Mouse (Mus musculus): Measurements from ENCODE around the gene Calml3. TPM values are rescaled to one million over a fixed set of nuclear protein-coding genes. Genes with fewer than 3 reads are reported as not detected.
"Not testable (repeated sequence)": the region's sequence is repeated elsewhere in the genome, so short reads cannot be mapped to it uniquely, and the experiment has no call there.

The Calml3 gene
- 0.84 and 1.3 TPM in 2 replicates for polyA plus RNA-seq (2014; fragmentation: Nextera tagmentation; extraction: Ambion mirVana)

DNA sequence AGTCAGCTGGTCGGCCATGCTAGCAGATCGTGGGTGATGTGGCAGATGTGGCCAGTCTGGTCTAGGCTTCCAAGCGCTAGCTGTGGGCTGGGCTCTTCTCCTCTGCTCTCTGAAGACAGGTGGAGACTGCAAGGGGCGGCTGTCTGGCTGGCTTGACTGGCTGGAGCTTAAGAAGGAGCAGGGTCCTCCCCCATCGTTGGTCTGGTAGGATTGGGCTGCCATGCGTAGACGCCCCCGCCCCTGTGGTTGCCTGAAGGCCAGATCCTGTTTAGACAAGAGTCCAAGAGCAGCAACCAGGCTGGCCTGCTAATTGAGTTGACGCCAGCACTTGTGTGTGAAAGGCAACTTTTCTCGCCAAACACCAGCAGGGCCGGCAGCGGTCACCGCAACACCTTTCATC lies at the start of gene Calml3:
Gene Calml3 (minus strand): TSS at position 131 of the 400 bp plus-strand sequence.
- Histone ChIP-seq H3K4me1 (ENCODE audit: control insufficient read depth, insufficient read depth, low read length) (no peaks in the 10 kb centered on the region; the same call in 1 of the 2 replicates), H3K9me3 (ENCODE audit: control insufficient read depth, low read length) (no peaks in the 10 kb centered on the region), H3K4me2 (replicated peaks; ENCODE audit: low read depth, low read length) (no peak within 1 kb of the TSS), H3K9ac (ENCODE audit: low read depth, low read length) (no peak within 1 kb of the TSS), H3K27ac (ENCODE audit: low read depth, low read length) (no peak within 1 kb of the TSS), H3K27me3 (ENCODE audit: control insufficient read depth, insufficient read depth, low read length) (no peaks in the 10 kb centered on the region), H3K4me3 (ENCODE audit: low read length) (no peak within 1 kb of the TSS), H3K36me3 (ENCODE audit: control insufficient read depth, insufficient read depth, low read length) (no peaks in the 10 kb centered on the region)
- WGBS: 57% methylated on average over 13 of the region's 13 CpGs
- peak; percentile 65 for ATAC-seq (ENCODE audit: low FRiP score, low TSS enrichment)

DNA sequence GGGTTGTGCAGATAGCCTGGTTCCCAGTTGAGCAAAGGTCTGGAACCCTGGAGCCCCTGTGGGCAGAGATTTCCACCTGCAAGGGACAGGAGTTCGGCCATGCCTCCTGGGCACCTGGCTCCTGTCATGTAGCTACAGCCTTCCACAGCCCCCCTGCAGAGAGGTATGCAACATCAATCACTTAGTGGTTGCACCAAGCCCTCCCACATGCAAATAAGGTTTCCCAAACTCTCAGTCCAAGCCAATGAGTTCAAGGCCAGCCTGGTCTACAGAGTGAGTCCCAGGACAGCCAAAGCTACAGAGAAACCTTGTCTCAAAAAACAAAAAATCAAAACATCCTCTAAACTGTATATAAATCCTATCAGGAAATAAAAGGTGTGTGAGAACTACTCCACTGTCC lies 46.2 kb upstream of the Calml3 start:
- H3K4me2 ChIP-seq (replicated peaks; ENCODE audit: low read depth, low read length): no peak overlapping the region

DNA sequence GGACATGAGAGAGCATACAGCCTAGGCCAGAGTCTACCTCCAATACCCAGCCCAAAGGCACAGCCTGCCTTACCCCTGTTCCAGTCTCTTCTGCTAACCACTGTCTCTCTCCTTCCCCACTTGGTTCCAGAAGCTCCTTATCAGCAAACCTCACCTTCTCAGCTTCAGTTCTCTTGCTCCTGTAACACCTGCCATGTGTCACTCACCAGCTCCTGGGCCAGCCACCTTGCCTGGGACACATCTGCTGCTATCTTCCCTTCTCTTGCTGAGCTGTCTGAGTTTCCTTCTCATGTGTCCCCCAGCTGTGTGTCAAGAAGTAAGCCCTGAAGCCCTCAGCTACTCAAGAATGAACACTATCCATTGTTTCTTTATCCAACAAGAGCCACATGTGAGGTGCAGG lies 36.5 kb upstream of the Calml3 start:
- not testable (repeated sequence) for H3K9me3 ChIP-seq (ENCODE audit: control insufficient read depth, low read length); ATAC-seq (ENCODE audit: low FRiP score, low TSS enrichment); H3K9ac ChIP-seq (ENCODE audit: low read depth, low read length); H3K4me3 ChIP-seq (ENCODE audit: low read length); H3K36me3 ChIP-seq (ENCODE audit: control insufficient read depth, insufficient read depth, low read length); H3K27me3 ChIP-seq (ENCODE audit: control insufficient read depth, insufficient read depth, low read length); H3K4me2 ChIP-seq (replicated peaks; ENCODE audit: low read depth, low read length); H3K27ac ChIP-seq (ENCODE audit: low read depth, low read length); H3K4me1 ChIP-seq (ENCODE audit: control insufficient read depth, insufficient read depth, low read length)

More for the DNA sequence above, 46.2 kb upstream of the Calml3 start:
- Histone ChIP-seq H3K9ac (ENCODE audit: low read depth, low read length) (no peak overlapping the region), H3K27me3 (ENCODE audit: control insufficient read depth, insufficient read depth, low read length) (no peaks in the 10 kb centered on the region), H3K4me3 (ENCODE audit: low read length) (no peak overlapping the region), H3K27ac (ENCODE audit: low read depth, low read length) (no peak overlapping the region), H3K36me3 (ENCODE audit: control insufficient read depth, insufficient read depth, low read length) (no peaks in the 10 kb centered on the region), H3K4me1 (ENCODE audit: control insufficient read depth, insufficient read depth, low read length) (no peaks in the 10 kb centered on the region), H3K9me3 (ENCODE audit: control insufficient read depth, low read length) (no peaks in the 10 kb centered on the region)
- ATAC-seq (ENCODE audit: low FRiP score, low TSS enrichment): no peak
- WGBS: 56% methylated on average over 1 of the region's 1 CpGs

DNA sequence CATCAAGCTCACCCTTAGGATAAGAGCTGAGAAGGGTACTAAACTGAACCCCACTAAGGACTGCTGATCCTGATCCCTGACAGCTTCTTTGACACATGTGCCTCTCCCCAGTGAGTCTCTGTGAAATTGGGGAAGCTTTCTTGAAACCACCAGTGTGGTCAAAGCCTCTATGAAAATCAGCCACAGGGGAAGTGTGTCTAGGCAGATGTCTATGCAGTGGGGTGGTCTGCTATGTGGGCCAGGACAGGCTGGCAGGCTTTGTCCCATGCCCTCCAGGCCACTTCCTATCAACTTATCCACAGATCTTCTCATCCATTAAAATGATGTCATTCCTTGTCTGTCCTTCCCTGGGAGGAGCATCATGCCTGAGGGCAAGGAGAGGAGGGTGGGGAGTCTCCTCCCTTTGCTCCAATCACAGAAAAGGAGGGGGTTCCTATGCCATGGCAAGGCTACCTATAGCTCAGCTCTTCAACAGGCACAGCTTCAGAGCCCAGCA lies 33.2 kb upstream of the Calml3 start, which contains the start of gene Calm4:
Gene Calm4 (plus strand): TSS at position 446 of the 496 bp plus-strand sequence.
- not testable (repeated sequence) for H3K36me3 ChIP-seq (ENCODE audit: control insufficient read depth, insufficient read depth, low read length); H3K4me1 ChIP-seq (ENCODE audit: control insufficient read depth, insufficient read depth, low read length); H3K27ac ChIP-seq (ENCODE audit: low read depth, low read length); H3K4me3 ChIP-seq (ENCODE audit: low read length); H3K9me3 ChIP-seq (ENCODE audit: control insufficient read depth, low read length); H3K9ac ChIP-seq (ENCODE audit: low read depth, low read length); H3K27me3 ChIP-seq (ENCODE audit: control insufficient read depth, insufficient read depth, low read length); H3K4me2 ChIP-seq (replicated peaks; ENCODE audit: low read depth, low read length); ATAC-seq (ENCODE audit: low FRiP score, low TSS enrichment)

DNA sequence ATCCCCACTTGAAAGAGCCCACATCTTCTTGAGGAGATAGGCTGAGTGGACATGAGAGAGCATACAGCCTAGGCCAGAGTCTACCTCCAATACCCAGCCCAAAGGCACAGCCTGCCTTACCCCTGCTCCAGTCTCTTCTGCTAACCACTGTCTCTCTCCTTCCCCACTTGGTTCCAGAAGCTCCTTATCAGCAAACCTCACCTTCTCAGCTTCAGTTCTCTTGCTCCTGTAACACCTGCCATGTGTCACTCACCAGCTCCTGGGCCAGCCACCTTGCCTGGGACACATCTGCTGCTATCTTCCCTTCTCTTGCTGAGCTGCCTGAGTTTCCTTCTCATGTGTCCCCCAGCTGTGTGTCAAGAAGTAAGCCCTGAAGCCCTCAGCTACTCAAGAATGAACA lies 29.5 kb upstream of the Calml3 start:
- not testable (repeated sequence) for H3K4me3 ChIP-seq (ENCODE audit: low read length); H3K9ac ChIP-seq (ENCODE audit: low read depth, low read length); ATAC-seq (ENCODE audit: low FRiP score, low TSS enrichment); H3K4me1 ChIP-seq (ENCODE audit: control insufficient read depth, insufficient read depth, low read length); H3K4me2 ChIP-seq (replicated peaks; ENCODE audit: low read depth, low read length); H3K27ac ChIP-seq (ENCODE audit: low read depth, low read length); H3K27me3 ChIP-seq (ENCODE audit: control insufficient read depth, insufficient read depth, low read length); H3K36me3 ChIP-seq (ENCODE audit: control insufficient read depth, insufficient read depth, low read length); H3K9me3 ChIP-seq (ENCODE audit: control insufficient read depth, low read length)

DNA sequence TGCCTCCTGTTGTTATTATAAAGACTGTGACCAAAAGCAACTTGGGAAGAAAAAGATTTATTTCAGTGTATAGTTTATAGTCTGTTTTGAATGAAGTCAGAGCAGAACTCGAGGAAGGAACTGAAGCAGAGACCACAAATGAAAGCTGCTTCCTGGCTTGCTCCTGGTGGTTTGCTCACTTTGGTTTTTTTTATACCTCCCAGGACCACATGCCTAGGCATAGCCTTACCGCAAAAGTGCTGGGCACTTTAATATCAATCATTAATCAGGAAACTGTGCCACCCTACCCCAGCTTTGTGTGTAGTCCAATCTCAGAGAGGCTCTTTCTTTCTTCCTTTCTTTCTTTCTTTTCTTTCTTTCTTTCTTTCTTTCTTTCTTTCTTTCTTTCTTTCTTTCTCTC lies 28.3 kb upstream of the Calml3 start:
- Histone ChIP-seq H3K9me3 (ENCODE audit: control insufficient read depth, low read length) (no peaks in the 10 kb centered on the region), H3K36me3 (ENCODE audit: control insufficient read depth, insufficient read depth, low read length) (no peaks in the 10 kb centered on the region), H3K9ac (ENCODE audit: low read depth, low read length) (no peak overlapping the region), H3K4me2 (replicated peaks; ENCODE audit: low read depth, low read length) (no peak overlapping the region), H3K4me3 (ENCODE audit: low read length) (no peak overlapping the region), H3K27ac (ENCODE audit: low read depth, low read length) (no peak overlapping the region), H3K27me3 (ENCODE audit: control insufficient read depth, insufficient read depth, low read length) (no peaks in the 10 kb centered on the region), H3K4me1 (ENCODE audit: control insufficient read depth, insufficient read depth, low read length) (no peaks in the 10 kb centered on the region)
- no peak for ATAC-seq (ENCODE audit: low FRiP score, low TSS enrichment)
- 41% methylated on average over 2 of the region's 2 CpGs for whole genome bisulfite sequencing

DNA sequence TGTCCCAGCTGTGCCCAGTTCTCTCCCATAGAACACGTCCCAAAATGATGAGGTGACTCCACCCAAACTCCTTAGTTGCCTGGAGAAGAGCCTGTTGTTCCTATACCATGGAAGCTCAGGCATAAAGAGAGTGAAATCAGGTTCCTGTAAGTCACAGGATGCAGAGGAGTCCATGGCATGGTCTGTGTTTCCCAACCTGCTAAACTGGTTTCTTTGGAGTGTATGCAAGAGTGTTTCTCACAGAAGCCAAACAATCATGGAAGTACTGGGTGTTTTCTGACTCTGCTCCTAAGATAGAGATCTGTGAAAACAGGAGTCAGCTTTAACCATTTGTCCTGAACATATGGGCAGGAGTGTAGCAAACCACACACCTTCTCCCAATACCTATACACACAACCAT lies 27.9 kb upstream of the Calml3 start:
- Histone ChIP-seq H3K27ac (ENCODE audit: low read depth, low read length) (no peak overlapping the region), H3K9ac (ENCODE audit: low read depth, low read length) (no peak overlapping the region), H3K4me1 (ENCODE audit: control insufficient read depth, insufficient read depth, low read length) (no peaks in the 10 kb centered on the region), H3K9me3 (ENCODE audit: control insufficient read depth, low read length) (no peaks in the 10 kb centered on the region), H3K36me3 (ENCODE audit: control insufficient read depth, insufficient read depth, low read length) (no peaks in the 10 kb centered on the region), H3K4me2 (replicated peaks; ENCODE audit: low read depth, low read length) (no peak overlapping the region), H3K4me3 (ENCODE audit: low read length) (no peak overlapping the region), H3K27me3 (ENCODE audit: control insufficient read depth, insufficient read depth, low read length) (no peaks in the 10 kb centered on the region)
- WGBS: 79% methylated on average over 1 of the region's 1 CpGs
- ATAC-seq (ENCODE audit: low FRiP score, low TSS enrichment): no peak

DNA sequence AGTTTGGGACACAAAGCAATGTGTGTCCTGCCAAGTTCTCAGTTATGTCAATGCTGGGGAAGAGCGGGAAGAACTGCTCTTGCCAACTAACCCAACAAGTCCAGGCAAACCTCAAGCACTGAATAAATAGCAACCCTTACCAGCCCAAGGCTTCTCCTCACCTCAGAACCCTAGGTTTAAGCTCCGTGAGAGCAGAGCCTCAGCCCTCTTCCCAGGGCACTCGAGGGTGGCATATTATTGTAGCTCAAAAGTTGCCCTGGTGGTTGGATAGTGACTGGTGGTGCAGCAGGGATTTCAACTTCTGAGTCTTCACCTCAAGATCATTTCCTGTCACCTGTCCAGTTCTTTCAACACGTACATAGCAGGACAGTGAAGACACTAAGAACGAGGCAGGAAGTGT lies 27.4 kb upstream of the Calml3 start:
- Histone ChIP-seq H3K9ac (ENCODE audit: low read depth, low read length) (no peak overlapping the region), H3K9me3 (ENCODE audit: control insufficient read depth, low read length) (no peaks in the 10 kb centered on the region), H3K4me2 (replicated peaks; ENCODE audit: low read depth, low read length) (no peak overlapping the region), H3K4me1 (ENCODE audit: control insufficient read depth, insufficient read depth, low read length) (no peaks in the 10 kb centered on the region), H3K27me3 (ENCODE audit: control insufficient read depth, insufficient read depth, low read length) (no peaks in the 10 kb centered on the region), H3K27ac (ENCODE audit: low read depth, low read length) (no peak overlapping the region), H3K36me3 (ENCODE audit: control insufficient read depth, insufficient read depth, low read length) (no peaks in the 10 kb centered on the region), H3K4me3 (ENCODE audit: low read length) (no peak overlapping the region)
- 78% methylated on average over 5 of the region's 5 CpGs for WGBS
- no peak for ATAC-seq (ENCODE audit: low FRiP score, low TSS enrichment)

DNA sequence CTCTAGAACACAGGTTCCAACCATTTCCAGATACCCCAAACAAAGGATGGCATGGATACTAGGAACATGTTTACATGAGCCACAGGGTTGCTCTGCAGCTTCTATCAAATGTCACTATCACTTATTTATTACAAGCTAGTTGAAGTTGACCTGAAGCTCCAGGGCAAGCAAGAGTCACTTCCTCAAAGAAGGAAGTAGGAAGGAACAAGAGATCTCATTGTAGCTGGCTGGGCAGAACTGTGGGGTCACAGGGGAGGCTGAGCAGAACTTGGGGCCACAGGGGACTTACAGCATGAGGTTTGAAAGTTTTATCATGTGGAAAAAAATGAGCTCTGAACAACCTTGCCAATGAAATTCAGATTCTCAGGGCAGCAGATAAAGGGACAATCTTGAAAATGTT lies 21.6 kb upstream of the Calml3 start:
- ATAC-seq (ENCODE audit: low FRiP score, low TSS enrichment): no peak
- Histone ChIP-seq H3K27me3 (ENCODE audit: control insufficient read depth, insufficient read depth, low read length) (no peaks in the 10 kb centered on the region), H3K4me1 (ENCODE audit: control insufficient read depth, insufficient read depth, low read length) (no peaks in the 10 kb centered on the region), H3K9ac (ENCODE audit: low read depth, low read length) (no peak overlapping the region), H3K4me2 (replicated peaks; ENCODE audit: low read depth, low read length) (no peak overlapping the region), H3K36me3 (ENCODE audit: control insufficient read depth, insufficient read depth, low read length) (no peaks in the 10 kb centered on the region), H3K4me3 (ENCODE audit: low read length) (no peak overlapping the region), H3K27ac (ENCODE audit: low read depth, low read length) (no peak overlapping the region), H3K9me3 (ENCODE audit: control insufficient read depth, low read length) (no peaks in the 10 kb centered on the region)

DNA sequence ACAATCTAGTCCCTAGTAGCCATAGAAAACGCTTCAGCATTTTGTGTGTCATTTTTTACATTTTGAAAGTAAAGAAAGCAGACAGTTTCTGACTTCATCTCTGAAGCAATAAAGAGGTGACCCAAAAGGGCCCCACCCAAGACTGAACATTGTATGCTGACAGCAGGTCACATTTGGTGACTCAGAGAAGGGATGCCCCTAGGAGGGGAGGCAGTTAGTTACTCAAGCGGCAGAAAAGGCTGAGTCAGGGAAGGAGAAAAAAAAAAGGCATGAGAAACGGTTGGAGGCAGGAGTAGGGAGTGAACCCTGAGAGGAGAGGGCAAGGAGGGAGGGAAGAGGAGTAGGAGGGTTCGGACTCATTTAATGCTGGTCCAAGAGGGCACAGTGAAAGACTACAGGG lies 18.0 kb upstream of the Calml3 start:
- 42% methylated on average over 4 of the region's 4 CpGs for WGBS
- no peaks in the 10 kb centered on the region for H3K4me1 ChIP-seq (ENCODE audit: control insufficient read depth, insufficient read depth, low read length)

More for the DNA sequence above, 18.0 kb upstream of the Calml3 start:
- H3K9me3 ChIP-seq (ENCODE audit: control insufficient read depth, low read length): no peaks in the 10 kb centered on the region
- ATAC-seq (ENCODE audit: low FRiP score, low TSS enrichment): no peak
- H3K4me3 ChIP-seq (ENCODE audit: low read length): no peak overlapping the region
- no peaks in the 10 kb centered on the region for H3K36me3 ChIP-seq (ENCODE audit: control insufficient read depth, insufficient read depth, low read length)
- no peak overlapping the region for H3K9ac ChIP-seq (ENCODE audit: low read depth, low read length)
- no peaks in the 10 kb centered on the region for H3K27me3 ChIP-seq (ENCODE audit: control insufficient read depth, insufficient read depth, low read length)
- no peak overlapping the region for H3K27ac ChIP-seq (ENCODE audit: low read depth, low read length)
- H3K4me2 ChIP-seq (replicated peaks; ENCODE audit: low read depth, low read length): no peak overlapping the region
